Mouse (Mus musculus) bone marrow, adult 2 months (tissue): ENCODE data around the gene Blcap.

Experiments used
- CTCF ChIP-seq: fragments of 200-500 bp; IDR thresholded peaks from 2 replicates; pipeline ENCODE4 v1.5.1; 2011; ENCODE audit warnings: low read length, control low read depth; ENCODE audit not compliant: control insufficient read depth, insufficient read depth
- POLR2A ChIP-seq: fragments of 200-500 bp; IDR thresholded peaks from 2 replicates; pipeline ENCODE4 v1.6.1; 2011; ENCODE audit warnings: low read depth, mild to moderate bottlenecking, control low read depth, low read length, borderline replicate concordance; ENCODE audit not compliant: control insufficient read depth

- TF ChIP-seq CTCF (no peak), POLR2A (no peak)
Measured at GRCm38 (mm10) chr2:157558051-157558450, 13.0 kb downstream of the Blcap start.
